Mouse (Mus musculus) embryonic facial prominence, embryonic 10.5 days (tissue): ENCODE results near the gene Vipr1. TPM values are rescaled to one million over a fixed set of nuclear protein-coding genes. Genes with fewer than 3 reads are reported as not detected.

ENCODE experiments used
- DNase-seq: peaks from one replicate; pipeline ENCODE4 v3.0.0-alpha.2; 2017; ENCODE audit warnings: low spot score
- H3K27ac ChIP-seq: fragments of 300-500 bp; sonication (generic); replicated peaks from 2 replicates; pipeline ENCODE4 v1.5.1; 2016; ENCODE audit warnings: mild to moderate bottlenecking
- H3K27me3 ChIP-seq: fragments of 300-500 bp; sonication (generic); replicated peaks from 2 replicates; pipeline ENCODE4 v1.6.1; 2016; ENCODE audit warnings: low read depth, mild to moderate bottlenecking; ENCODE audit not compliant: poor library complexity, severe bottlenecking
- H3K36me3 ChIP-seq: fragments of 300-500 bp; sonication (generic); replicated peaks from 2 replicates; pipeline ENCODE4 v1.6.1; 2016; ENCODE audit warnings: mild to moderate bottlenecking, moderate library complexity
- H3K4me1 ChIP-seq: fragments of 300-500 bp; sonication (generic); 2 replicates; pipeline ENCODE4 v1.6.1; 2016
- H3K4me3 ChIP-seq: fragments of 300-500 bp; sonication (generic); 2 replicates; pipeline ENCODE4 v1.5.1; 2016; ENCODE audit warnings: mild to moderate bottlenecking, moderate library complexity
- H3K9me3 ChIP-seq: fragments of 300-500 bp; sonication (generic); 2 replicates; pipeline ENCODE4 v1.6.1; 2016; ENCODE audit warnings: mild to moderate bottlenecking
- WGBS: fragments of 180-500 bp; shearing (Covaris S2); methylation state at CpG from one replicate; pipeline ENCODE4 v1.1.7; 2016; 5-methylcytosine and 5-hydroxymethylcytosine counted together
- polyA plus RNA-seq: library from polyadenylated mRNA; unstranded; fragments of >200 nt; fragmentation: Nextera tagmentation; extraction: Ambion mirVana; gene quantifications from 2 replicates; pipeline ENCODE4 v1.2.1, GENCODE M21; 2016

Vipr1 gene
- polyA plus RNA-seq, 1 experiment from 2014 or later, result 0.16 TPM

- H3K4me1 ChIP-seq, result peaks cover 49% of the 10 kb centered on the region
- peaks cover 50% of the 10 kb centered on the region for H3K27me3 ChIP-seq
- DNase-seq, result peak; percentile 85
- WGBS, result under 1% methylated on average over 28 of the region's 28 CpGs
- peak overlapping the region; percentile 53 for H3K4me3 ChIP-seq
- H3K9me3 ChIP-seq, result no peaks in the 10 kb centered on the region
- H3K27ac ChIP-seq, result peak overlapping the region; percentile 61; the same call in 1 of the 2 replicates
- H3K36me3 ChIP-seq, result no peaks in the 10 kb centered on the region
These were observed 26.9 kb downstream of the Vipr1 start for GRCm38 (mm10) chr9:121669348-121669791.

GRCm38 (mm10) chr9:121671300-121671699 lies 28.8 kb downstream of the Vipr1 start:
- 25% methylated on average over 7 of the region's 7 CpGs for WGBS
- no peak overlapping the region for H3K27ac ChIP-seq
- H3K4me1 ChIP-seq, result peaks cover 44% of the 10 kb centered on the region
- H3K36me3 ChIP-seq, result no peaks in the 10 kb centered on the region
- peaks cover 50% of the 10 kb centered on the region for H3K27me3 ChIP-seq
- DNase-seq, result peak; percentile 58
- H3K4me3 ChIP-seq, result no peak overlapping the region
- no peaks in the 10 kb centered on the region for H3K9me3 ChIP-seq

DNA sequence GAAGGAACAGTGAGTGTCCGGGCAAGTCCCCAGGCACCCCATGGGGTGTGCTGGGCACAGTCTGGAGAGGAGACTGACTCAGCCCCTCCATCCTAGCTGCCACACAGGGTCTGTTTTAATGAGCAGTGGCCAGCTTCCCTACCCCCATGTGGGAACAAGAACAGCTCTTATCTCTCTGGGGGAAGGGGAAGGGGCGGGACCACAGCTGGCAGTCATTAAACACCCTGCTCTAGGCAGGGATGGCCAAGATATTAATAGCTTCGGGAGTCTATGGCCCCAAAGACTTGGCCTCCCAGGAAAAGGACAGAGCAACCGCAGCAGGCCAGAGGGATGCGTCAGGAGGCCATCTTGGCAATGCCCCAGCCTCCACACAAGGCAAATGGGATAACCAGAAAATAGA lies 29.8 kb downstream of the Vipr1 start:
- H3K27ac ChIP-seq, result no peak overlapping the region
- no peaks in the 10 kb centered on the region for H3K9me3 ChIP-seq
- 67% methylated on average over 5 of the region's 5 CpGs for whole genome bisulfite sequencing
- H3K27me3 ChIP-seq, result peaks cover 39% of the 10 kb centered on the region
- peaks cover 34% of the 10 kb centered on the region for H3K4me1 ChIP-seq
- H3K4me3 ChIP-seq, result no peak overlapping the region
- H3K36me3 ChIP-seq, result no peaks in the 10 kb centered on the region
- DNase-seq, result no peak

GRCm38 (mm10) chr9:121673716-121674115 lies 31.2 kb downstream of the Vipr1 start:
- Histone ChIP-seq H3K36me3 (no peaks in the 10 kb centered on the region), H3K4me1 (peaks cover 34% of the 10 kb centered on the region), H3K27ac (no peak overlapping the region), H3K4me3 (no peak overlapping the region), H3K27me3 (peaks cover 25% of the 10 kb centered on the region), H3K9me3 (no peaks in the 10 kb centered on the region)
- DNase-seq, result no peak
- 90% methylated on average over 5 of the region's 5 CpGs for WGBS

- WGBS, result 84% methylated on average over 9 of the region's 9 CpGs
- Histone ChIP-seq H3K9me3 (no peaks in the 10 kb centered on the region), H3K4me1 (peaks cover 28% of the 10 kb centered on the region), H3K27me3 (peaks cover 12% of the 10 kb centered on the region), H3K27ac (no peak overlapping the region), H3K4me3 (no peak overlapping the region), H3K36me3 (no peaks in the 10 kb centered on the region)
- no peak for DNase-seq
These were observed 32.5 kb downstream of the Vipr1 start for GRCm38 (mm10) chr9:121675011-121675410.

DNA sequence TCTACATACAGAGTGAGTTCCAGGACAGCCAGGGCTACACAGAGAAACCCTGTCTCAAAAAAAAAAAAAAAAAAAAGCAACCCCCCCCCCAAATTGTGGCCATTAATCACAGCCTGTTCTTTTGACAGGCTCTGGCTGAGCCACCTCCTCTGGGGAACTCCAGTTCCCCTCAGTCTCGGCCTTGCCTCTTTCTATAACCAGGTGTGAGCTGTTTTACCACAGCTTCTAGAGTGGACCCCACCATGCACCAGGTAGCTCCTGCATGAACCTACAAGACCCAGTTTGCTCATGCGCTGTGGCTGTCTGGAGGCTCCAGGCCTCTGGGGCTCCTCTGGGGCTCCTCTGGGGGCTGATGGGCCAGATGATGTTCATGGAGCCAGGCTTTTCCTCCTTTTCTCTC lies 33.0 kb downstream of the Vipr1 start:
- H3K27ac ChIP-seq, result no peak overlapping the region
- peaks cover 23% of the 10 kb centered on the region for H3K4me1 ChIP-seq
- peaks cover 7% of the 10 kb centered on the region for H3K27me3 ChIP-seq
- DNase-seq, result no peak
- H3K36me3 ChIP-seq, result no peaks in the 10 kb centered on the region
- H3K4me3 ChIP-seq, result no peak overlapping the region
- WGBS, result 87% methylated on average over 2 of the region's 2 CpGs
- no peaks in the 10 kb centered on the region for H3K9me3 ChIP-seq

- Histone ChIP-seq H3K4me3 (no peak overlapping the region), H3K36me3 (peaks cover 4% of the 10 kb centered on the region; the same call in 1 of the 2 replicates), H3K9me3 (no peaks in the 10 kb centered on the region), H3K27ac (no peak overlapping the region), H3K27me3 (no peaks in the 10 kb centered on the region), H3K4me1 (peaks cover 10% of the 10 kb centered on the region)
- WGBS, result 86% methylated on average over 4 of the region's 4 CpGs
- DNase-seq, result no peak
These were observed 34.6 kb downstream of the Vipr1 start for GRCm38 (mm10) chr9:121677069-121677468.

DNA sequence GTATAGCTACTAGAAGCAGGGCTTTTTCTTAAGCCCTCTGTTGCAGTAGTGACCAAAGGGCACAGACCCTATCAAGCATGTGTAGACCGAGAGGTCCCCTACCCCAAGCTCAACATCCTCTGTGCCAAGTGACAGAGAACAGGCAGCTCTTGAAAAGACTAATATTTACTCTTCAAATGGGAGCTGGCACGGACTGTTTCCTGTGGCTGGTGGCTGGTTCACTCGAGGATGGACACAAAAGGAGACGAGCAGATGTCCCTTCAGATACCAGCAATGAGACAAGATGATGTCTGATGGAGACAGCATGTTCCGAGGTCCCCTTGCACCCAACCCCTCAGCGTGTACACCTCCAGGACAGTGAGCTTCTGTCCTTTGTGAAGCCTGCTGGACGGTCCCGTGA lies 35.0 kb downstream of the Vipr1 start:
- H3K9me3 ChIP-seq, result no peaks in the 10 kb centered on the region
- H3K36me3 ChIP-seq, result peaks cover 8% of the 10 kb centered on the region; the same call in 1 of the 2 replicates
- no peaks in the 10 kb centered on the region for H3K27me3 ChIP-seq
- DNase-seq, result no peak
- no peak overlapping the region for H3K4me3 ChIP-seq
- no peak overlapping the region for H3K27ac ChIP-seq
- 81% methylated on average over 8 of the region's 8 CpGs for WGBS
- H3K4me1 ChIP-seq, result peaks cover 7% of the 10 kb centered on the region; the same call in 1 of the 2 replicates

DNA sequence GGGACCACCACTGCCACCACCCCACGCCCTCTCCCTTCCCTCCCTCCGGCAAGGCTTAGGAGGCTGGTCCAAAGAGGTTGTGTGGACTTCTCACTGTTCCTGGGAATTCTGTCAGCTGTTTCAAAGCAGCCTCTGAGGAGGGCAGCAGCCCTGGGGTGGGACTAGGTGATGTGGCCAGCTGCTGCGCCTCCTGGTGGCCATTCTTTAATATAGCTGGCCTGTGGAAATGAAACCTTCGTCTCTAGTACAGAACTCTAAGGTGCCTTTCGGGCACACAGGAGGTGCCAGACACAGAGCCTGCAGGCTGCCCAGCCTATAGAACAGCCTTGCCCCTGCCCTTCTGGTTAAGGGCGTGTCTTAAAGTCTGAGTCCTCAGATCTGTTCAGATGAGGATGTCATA lies 37.0 kb downstream of the Vipr1 start:
- no peak overlapping the region for H3K27ac ChIP-seq
- WGBS, result 14% methylated on average over 6 of the region's 6 CpGs
- H3K36me3 ChIP-seq, result peaks cover 24% of the 10 kb centered on the region
- H3K27me3 ChIP-seq, result no peaks in the 10 kb centered on the region
- H3K4me1 ChIP-seq, result 0 out of 2 replicates have a peak, but pooled peaks cover 5% of the 10 kb centered on the region
- H3K9me3 ChIP-seq, result no peaks in the 10 kb centered on the region
- no peak overlapping the region for H3K4me3 ChIP-seq
- DNase-seq, result peak; percentile 71

- Histone ChIP-seq H3K4me1 (0 out of 2 replicates have a peak, but pooled peaks cover 5% of the 10 kb centered on the region), H3K27ac (no peak overlapping the region), H3K9me3 (no peaks in the 10 kb centered on the region), H3K27me3 (no peaks in the 10 kb centered on the region), H3K36me3 (peaks cover 38% of the 10 kb centered on the region), H3K4me3 (no peak overlapping the region)
- WGBS, result 82% methylated on average over 8 of the region's 8 CpGs
- DNase-seq, result no peak
These were observed 38.7 kb downstream of the Vipr1 start for GRCm38 (mm10) chr9:121681191-121681590.

DNA sequence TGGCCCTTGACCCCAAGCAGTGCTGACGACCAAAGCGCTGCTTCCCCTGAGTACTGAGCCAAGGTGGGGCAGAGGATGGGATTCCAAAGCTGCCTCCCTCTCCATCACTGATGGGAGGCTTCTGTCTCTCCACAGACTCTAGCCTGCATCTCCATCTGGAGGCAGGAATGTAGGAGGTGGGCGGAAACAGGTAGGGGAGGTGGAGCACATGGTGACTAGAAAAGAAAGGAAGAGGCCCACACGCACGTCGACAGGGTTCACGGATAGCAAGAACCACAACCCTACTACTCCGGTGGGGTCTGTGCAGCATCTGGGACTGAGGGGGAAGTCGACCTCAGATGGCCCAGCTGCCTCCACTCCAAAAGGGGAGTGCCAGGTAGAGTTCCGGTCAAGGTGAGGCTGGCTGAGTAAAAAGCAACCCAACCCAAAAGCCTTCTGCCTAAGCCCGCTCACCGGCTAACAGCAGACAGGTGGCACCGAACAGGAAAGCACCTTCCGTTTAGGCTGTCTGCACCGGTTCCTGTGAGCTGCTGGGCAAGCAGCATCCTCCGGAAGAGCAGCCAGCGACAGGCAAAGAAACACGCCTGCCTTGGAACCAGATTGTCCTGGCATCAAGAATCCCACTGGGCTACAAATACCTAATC lies 39.6 kb downstream of the Vipr1 start:
- DNase-seq, result no peak
- H3K36me3 ChIP-seq, result peaks cover 46% of the 10 kb centered on the region

DNA sequence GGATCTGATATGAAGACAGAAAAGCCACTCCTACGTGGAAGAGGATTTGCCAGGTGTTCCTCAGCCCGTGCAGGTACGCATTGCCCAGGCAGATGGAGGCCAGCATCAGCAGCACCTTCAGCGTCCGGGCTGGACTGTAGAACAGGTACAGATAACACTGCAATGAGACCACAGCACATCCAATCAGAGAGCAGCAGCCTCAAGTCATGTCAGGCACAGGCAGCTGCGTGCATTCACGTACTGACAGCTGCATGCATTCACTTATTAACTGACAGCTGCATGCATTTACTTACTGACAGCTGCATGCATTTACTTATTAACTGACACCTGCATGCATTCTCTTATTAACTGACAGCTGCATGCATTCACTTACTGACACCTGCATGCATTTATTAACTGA lies 42.2 kb downstream of the Vipr1 start:
- peaks cover 70% of the 10 kb centered on the region for H3K36me3 ChIP-seq

More for the DNA sequence above, 39.6 kb downstream of the Vipr1 start:
- no peaks in the 10 kb centered on the region for H3K27me3 ChIP-seq
- no peak overlapping the region for H3K4me3 ChIP-seq
- 79% methylated on average over 18 of the region's 18 CpGs for WGBS
- H3K27ac ChIP-seq, result no peak overlapping the region
- H3K9me3 ChIP-seq, result no peaks in the 10 kb centered on the region
- H3K4me1 ChIP-seq, result 0 out of 2 replicates have a peak, but pooled peaks cover 5% of the 10 kb centered on the region

GRCm38 (mm10) chr9:121690200-121690651 lies 47.7 kb downstream of the Vipr1 start:
- H3K36me3 ChIP-seq, result peaks cover 86% of the 10 kb centered on the region
- no peak for DNase-seq
- H3K27me3 ChIP-seq, result no peaks in the 10 kb centered on the region
- H3K4me1 ChIP-seq, result 0 out of 2 replicates have a peak, but pooled peaks cover 5% of the 10 kb centered on the region
- no peaks in the 10 kb centered on the region for H3K9me3 ChIP-seq
- no peak overlapping the region for H3K4me3 ChIP-seq
- no peak overlapping the region for H3K27ac ChIP-seq
- WGBS, result 75% methylated on average over 15 of the region's 15 CpGs

More for the DNA sequence above, 42.2 kb downstream of the Vipr1 start:
- WGBS, result 87% methylated on average over 7 of the region's 7 CpGs
- H3K9me3 ChIP-seq, result no peaks in the 10 kb centered on the region
- no peaks in the 10 kb centered on the region for H3K27me3 ChIP-seq
- H3K4me3 ChIP-seq, result no peak overlapping the region
- no peak for DNase-seq
- H3K27ac ChIP-seq, result no peak overlapping the region
- H3K4me1 ChIP-seq, result 0 out of 2 replicates have a peak, but pooled peaks cover under 1% of the 10 kb centered on the region
